25 mouse cellular contexts compared by ENCODE assay signal in genomic region chr6:39791806-39792205, GRCm38 (mm10). TPM values are rescaled to one million over a fixed set of nuclear protein-coding genes. Genes with fewer than 3 reads are reported as not detected.
A peak's percentile ranks its signal among the peaks of the same experiment; 100 is the strongest.
DNase-seq lines count a peak whose midpoint lies in the region; ATAC-seq and TF ChIP-seq lines count a peak whose summit lies in the region.
"Had no signal": no experiment of that assay in that cellular context is flagged by ENCODE, and none has a peak within 500 bp of the region (broad histone marks: within the 10 kb centered on the region; RNA-seq: fewer than 3 reads in every experiment).

No protein-coding gene starts in this region.

- no peak overlapping the region for H3K27ac ChIP-seq in embryonic facial prominence, embryonic 14.5 days (replicated peaks; ENCODE audit: low read depth, low read length)
- no peak overlapping the region for H3K27ac ChIP-seq in embryonic facial prominence, embryonic 10.5 days (replicated peaks)
- peak overlapping the region; percentile 46; the same call in 1 of the 2 replicates for H3K27ac ChIP-seq in layer of hippocampus, adult 2 months
- no peak overlapping the region for H3K27ac ChIP-seq in forebrain, postnatal 0 days (ENCODE audit: low read depth, low read length)
- H3K27ac ChIP-seq: embryonic facial prominence, embryonic 12.5 days; forebrain, embryonic 12.5 days; forebrain, embryonic 15.5 days; heart, adult 2 months; heart, embryonic 10.5 days; heart, embryonic 13.5 days; hindbrain, embryonic 14.5 days; hindbrain, postnatal 0 days had no signal

- H3K4me2 ChIP-seq in embryonic facial prominence, embryonic 14.5 days (ENCODE audit: low read depth, low read length) = no peak overlapping the region
- H3K4me2 ChIP-seq in forebrain, postnatal 0 days (ENCODE audit: low read depth) = no peak overlapping the region
- H3K4me2 ChIP-seq: embryonic facial prominence, embryonic 12.5 days; forebrain, embryonic 12.5 days; forebrain, embryonic 15.5 days; heart, embryonic 13.5 days; hindbrain, embryonic 14.5 days had no signal

- H3K27me3 ChIP-seq in embryonic facial prominence, embryonic 14.5 days (replicated peaks; ENCODE audit: control insufficient read depth, insufficient read depth, low read length) = no peaks in the 10 kb centered on the region
- H3K27me3 ChIP-seq in embryonic facial prominence, embryonic 10.5 days (replicated peaks; ENCODE audit: low read depth, poor library complexity, severe bottlenecking) = no peaks in the 10 kb centered on the region; the same call in 1 of the 2 replicates
- H3K27me3 ChIP-seq in forebrain, postnatal 0 days (ENCODE audit: insufficient read depth, low read length) = no peaks in the 10 kb centered on the region
- H3K27me3 ChIP-seq: embryonic facial prominence, embryonic 12.5 days; forebrain, embryonic 12.5 days; forebrain, embryonic 15.5 days; heart, embryonic 13.5 days had no signal

- no peak overlapping the region for H3K4me3 ChIP-seq in embryonic facial prominence, embryonic 14.5 days (ENCODE audit: low read depth, low read length)
- no peak overlapping the region for H3K4me3 ChIP-seq in embryonic facial prominence, embryonic 10.5 days
- H3K4me3 ChIP-seq in layer of hippocampus, adult 2 months = no peak overlapping the region
- no peak overlapping the region for H3K4me3 ChIP-seq in forebrain, postnatal 0 days (ENCODE audit: low read depth, low read length)
- H3K4me3 ChIP-seq: embryonic facial prominence, embryonic 12.5 days; erythroblast, embryonic 14.5 days; forebrain, embryonic 12.5 days; forebrain, embryonic 15.5 days; heart, adult 2 months; heart, embryonic 10.5 days; heart, embryonic 13.5 days had no signal

- TF ChIP-seq CTCF in layer of hippocampus, adult 2 months (conservative IDR thresholded peaks at IDR 0.05) = no peak
- TF ChIP-seq CTCF in forebrain, postnatal 0 days (IDR thresholded peaks at IDR 0.05; ENCODE audit: low read depth) = no peak

- DNase-seq in embryonic facial prominence, embryonic 14.5 days (ENCODE audit: low spot score) = peak; percentile 32
- no peak for DNase-seq in embryonic facial prominence, embryonic 10.5 days (ENCODE audit: low spot score)
- DNase-seq in layer of hippocampus, adult 2 months (ENCODE audit: low spot score in 2 of 2) = no peak
- no peak for DNase-seq in layer of hippocampus, adult 11-12 months (ENCODE audit: low spot score)
- peak; percentile 80 for DNase-seq in Muller cell, postnatal 12 days (ENCODE audit: inconsistent ontology term)
- no peak for DNase-seq in forebrain, postnatal 0 days
- DNase-seq: adrenal gland, postnatal 10 days; adrenal gland, postnatal 36 days; cerebellum, adult 18-20 months; cerebellum, adult 9-10 months; cerebellum, postnatal 14 days; gastrocnemius, postnatal 10 days; gastrocnemius, postnatal 36 days; heart, adult 2 months; heart, postnatal 14 days; heart, postnatal 4 days had no signal

- no peaks in the 10 kb centered on the region for H3K9me3 ChIP-seq in embryonic facial prominence, embryonic 14.5 days (ENCODE audit: control insufficient read depth, low read length)
- no peaks in the 10 kb centered on the region for H3K9me3 ChIP-seq in embryonic facial prominence, embryonic 10.5 days
- H3K9me3 ChIP-seq in forebrain, postnatal 0 days (ENCODE audit: low read length) = no peaks in the 10 kb centered on the region
- H3K9me3 ChIP-seq: embryonic facial prominence, embryonic 12.5 days; forebrain, embryonic 12.5 days; forebrain, embryonic 15.5 days; heart, embryonic 10.5 days; heart, embryonic 13.5 days had no signal

- WGBS in embryonic facial prominence, embryonic 14.5 days = 45% methylated on average over 5 of the region's 5 CpGs
- 57% methylated on average over 5 of the region's 5 CpGs for WGBS in embryonic facial prominence, embryonic 10.5 days
- 65% methylated on average over 5 of the region's 5 CpGs for whole genome bisulfite sequencing in forebrain, postnatal 0 days

- no peaks in the 10 kb centered on the region for H3K4me1 ChIP-seq in embryonic facial prominence, embryonic 14.5 days (ENCODE audit: control insufficient read depth, insufficient read depth, low read length)
- H3K4me1 ChIP-seq in embryonic facial prominence, embryonic 10.5 days = peaks cover 11% of the 10 kb centered on the region
- no peaks in the 10 kb centered on the region for H3K4me1 ChIP-seq in forebrain, postnatal 0 days (ENCODE audit: insufficient read depth)

- peak; percentile 41; the same call in 1 of the 2 replicates for ATAC-seq in embryonic facial prominence, embryonic 14.5 days (ENCODE audit: low read depth)
- ATAC-seq in forebrain, postnatal 0 days = no peak
- ATAC-seq: forebrain, embryonic 15.5 days; hindbrain, postnatal 0 days; Patski had no signal

- H3K9ac ChIP-seq in embryonic facial prominence, embryonic 14.5 days (ENCODE audit: low read depth, low read length) = no peak overlapping the region
- no peak overlapping the region for H3K9ac ChIP-seq in forebrain, postnatal 0 days
- H3K9ac ChIP-seq: embryonic facial prominence, embryonic 12.5 days; forebrain, embryonic 12.5 days; forebrain, embryonic 15.5 days; heart, embryonic 13.5 days; hindbrain, embryonic 14.5 days had no signal

- no peaks in the 10 kb centered on the region for H3K36me3 ChIP-seq in embryonic facial prominence, embryonic 14.5 days (ENCODE audit: control insufficient read depth, insufficient read depth, low read length)
- H3K36me3 ChIP-seq in embryonic facial prominence, embryonic 10.5 days (replicated peaks) = no peaks in the 10 kb centered on the region
- H3K36me3 ChIP-seq in forebrain, postnatal 0 days (ENCODE audit: insufficient read depth) = no peaks in the 10 kb centered on the region
- H3K36me3 ChIP-seq: embryonic facial prominence, embryonic 12.5 days; forebrain, embryonic 12.5 days; forebrain, embryonic 15.5 days; heart, embryonic 10.5 days; heart, embryonic 13.5 days had no signal

RNA-seq across cellular contexts. Expression of gene Mrps33, which starts 19.0 kb away (rescaled TPM):
- polyA plus RNA-seq in embryonic facial prominence, embryonic 14.5 days (2014; fragmentation: Nextera tagmentation; extraction: Ambion mirVana) = 184 and 187 TPM in 2 replicates
- 205 and 207 TPM in 2 replicates for polyA plus RNA-seq in embryonic facial prominence, embryonic 10.5 days (2016; fragmentation: Nextera tagmentation; extraction: Ambion mirVana)
- 100 to 1,000 TPM; 103 to 118 TPM for total RNA-seq in layer of hippocampus, adult 2 months (2021)
- 65.3 and 180 TPM in 2 replicates for total RNA-seq in forebrain, postnatal 0 days (2014; rRNA removed)
- polyA plus RNA-seq in forebrain, postnatal 0 days (2015; fragmentation: Nextera tagmentation; extraction: Ambion mirVana) = 183 and 258 TPM in 2 replicates

Comparison
In these comparisons a context has a peak if more than half of its experiments do, and no peak if none do; other contexts are left out.
1. DNase-seq: peak in embryonic facial prominence, embryonic 14.5 days (single experiment) and Muller cell, postnatal 12 days (single experiment); none in embryonic facial prominence, embryonic 10.5 days (single experiment), layer of hippocampus, adult 2 months (0 of 2), layer of hippocampus, adult 11-12 months (single experiment) and forebrain, postnatal 0 days (single experiment).